Mouse (Mus musculus) neural tube, embryonic 15.5 days (tissue): ENCODE measurements around the gene Tle3. TPM values are rescaled to one million over a fixed set of nuclear protein-coding genes. Genes with fewer than 3 reads are reported as not detected.

Experiments used
- ATAC-seq: fragments of 200-750 bp; cut with Nextera tagmentation; 2 replicates; pipeline ENCODE4 v1.8.0; 2017; ENCODE audit warnings: mild to moderate bottlenecking, moderate TSS enrichment, moderate library complexity; ENCODE audit not compliant: low FRiP score
- H3K27ac ChIP-seq: fragments of 300-500 bp; sonication (generic); replicated peaks from 2 replicates; pipeline ENCODE4 v1.5.1; 2015; ENCODE audit warnings: mild to moderate bottlenecking, inconsistent platforms
- H3K27me3 ChIP-seq: fragments of 300-500 bp; sonication (generic); replicated peaks from 2 replicates; pipeline ENCODE4 v1.6.1; 2015; ENCODE audit warnings: inconsistent platforms
- H3K36me3 ChIP-seq: fragments of 300-500 bp; sonication (generic); 2 replicates; pipeline ENCODE4 v1.6.1; 2015; ENCODE audit warnings: inconsistent platforms
- H3K4me1 ChIP-seq: fragments of 300-500 bp; sonication (generic); 2 replicates; pipeline ENCODE4 v1.6.1; 2015; ENCODE audit warnings: inconsistent platforms
- H3K4me2 ChIP-seq: fragments of 300-500 bp; sonication (generic); 2 replicates; pipeline ENCODE4 v1.6.1; 2015; ENCODE audit warnings: inconsistent platforms, mild to moderate bottlenecking, moderate library complexity
- H3K4me3 ChIP-seq: fragments of 300-500 bp; sonication (generic); replicated peaks from 2 replicates; pipeline ENCODE4 v1.5.1; 2015; ENCODE audit warnings: mild to moderate bottlenecking, inconsistent platforms
- H3K9ac ChIP-seq: fragments of 300-500 bp; sonication (generic); replicated peaks from 2 replicates; pipeline ENCODE4 v1.6.1; 2015; ENCODE audit warnings: mild to moderate bottlenecking, inconsistent platforms
- H3K9me3 ChIP-seq: fragments of 300-500 bp; sonication (generic); replicated peaks from 2 replicates; pipeline ENCODE4 v1.6.1; 2016; ENCODE audit warnings: inconsistent platforms
- WGBS: fragments of 180-500 bp; shearing (Covaris S2); methylation state at CpG from one replicate; pipeline ENCODE4 v1.1.7; 2015; ENCODE audit warnings: mixed read lengths; 5-methylcytosine and 5-hydroxymethylcytosine counted together
- polyA plus RNA-seq: library from polyadenylated mRNA; unstranded; fragments of >200 nt; fragmentation: Nextera tagmentation; extraction: Ambion mirVana; gene quantifications from 2 replicates; pipeline ENCODE4 v1.2.1, GENCODE M21; 2015

Gene Tle3
- polyA plus RNA-seq, 1 experiment from 2014 or later, result 20.5 TPM

GRCm38 (mm10) chr9:61442951-61443630 is 70.9 kb downstream of the Tle3 start:
- H3K9me3 ChIP-seq, result no peaks in the 10 kb centered on the region
- peaks cover 29% of the 10 kb centered on the region for H3K27me3 ChIP-seq
- no peak overlapping the region for H3K27ac ChIP-seq
- H3K9ac ChIP-seq, result no peak overlapping the region
- no peak for ATAC-seq
- 59% methylated on average over 5 of the region's 5 CpGs for WGBS
- no peak overlapping the region for H3K4me2 ChIP-seq
- no peak overlapping the region for H3K4me3 ChIP-seq
- H3K4me1 ChIP-seq, result peaks cover 29% of the 10 kb centered on the region
- H3K36me3 ChIP-seq, result no peaks in the 10 kb centered on the region

- no peak for ATAC-seq
- Histone ChIP-seq H3K27ac (no peak overlapping the region), H3K36me3 (no peaks in the 10 kb centered on the region), H3K27me3 (peaks cover 24% of the 10 kb centered on the region; the same call in 1 of the 2 replicates), H3K9me3 (no peaks in the 10 kb centered on the region), H3K4me2 (no peak overlapping the region), H3K4me3 (no peak overlapping the region), H3K4me1 (peaks cover 35% of the 10 kb centered on the region), H3K9ac (no peak overlapping the region)
- WGBS, result 83% methylated on average over 2 of the region's 2 CpGs
Measured at GRCm38 (mm10) chr9:61445151-61445550, 73.0 kb downstream of the Tle3 start.

- H3K4me2 ChIP-seq, result no peak overlapping the region
- 17% methylated on average over 5 of the region's 5 CpGs for WGBS
- ATAC-seq, result no peak
- no peak overlapping the region for H3K4me3 ChIP-seq
- H3K27ac ChIP-seq, result no peak overlapping the region
- H3K36me3 ChIP-seq, result no peaks in the 10 kb centered on the region
- peaks cover 33% of the 10 kb centered on the region for H3K4me1 ChIP-seq
- no peak overlapping the region for H3K9ac ChIP-seq
- H3K27me3 ChIP-seq, result peaks cover 22% of the 10 kb centered on the region
- H3K9me3 ChIP-seq, result no peaks in the 10 kb centered on the region
Measured at GRCm38 (mm10) chr9:61445711-61446222, 73.6 kb downstream of the Tle3 start.

GRCm38 (mm10) chr9:61446965-61447364 is 74.8 kb downstream of the Tle3 start:
- ATAC-seq, result no peak
- H3K9me3 ChIP-seq, result no peaks in the 10 kb centered on the region
- H3K4me1 ChIP-seq, result peaks cover 21% of the 10 kb centered on the region
- H3K36me3 ChIP-seq, result no peaks in the 10 kb centered on the region
- no peak overlapping the region for H3K9ac ChIP-seq
- no peak overlapping the region for H3K27ac ChIP-seq
- H3K4me3 ChIP-seq, result no peak overlapping the region
- 89% methylated on average over 2 of the region's 2 CpGs for WGBS
- peaks cover 22% of the 10 kb centered on the region for H3K27me3 ChIP-seq
- no peak overlapping the region for H3K4me2 ChIP-seq

- WGBS, result 69% methylated on average over 5 of the region's 5 CpGs
- Histone ChIP-seq H3K36me3 (no peaks in the 10 kb centered on the region), H3K9ac (no peak overlapping the region), H3K4me2 (no peak overlapping the region), H3K4me1 (peaks cover 12% of the 10 kb centered on the region), H3K27ac (no peak overlapping the region), H3K9me3 (no peaks in the 10 kb centered on the region), H3K27me3 (peaks cover 23% of the 10 kb centered on the region), H3K4me3 (no peak overlapping the region)
- no peak for ATAC-seq
Measured at GRCm38 (mm10) chr9:61449363-61449904, 77.3 kb downstream of the Tle3 start.

- Histone ChIP-seq H3K4me3 (no peak overlapping the region), H3K36me3 (no peaks in the 10 kb centered on the region), H3K9me3 (no peaks in the 10 kb centered on the region), H3K9ac (no peak overlapping the region), H3K27ac (no peak overlapping the region), H3K4me1 (peaks cover 13% of the 10 kb centered on the region; the same call in 1 of the 2 replicates), H3K27me3 (peaks cover 29% of the 10 kb centered on the region), H3K4me2 (no peak overlapping the region)
- WGBS, result 95% methylated on average over 1 of the region's 1 CpGs
- no peak for ATAC-seq
Measured at GRCm38 (mm10) chr9:61452081-61452480, 79.9 kb downstream of the Tle3 start.

- H3K4me2 ChIP-seq, result no peak overlapping the region
- ATAC-seq, result no peak
- no peak overlapping the region for H3K27ac ChIP-seq
- peaks cover 12% of the 10 kb centered on the region; the same call in 1 of the 2 replicates for H3K4me1 ChIP-seq
- WGBS, result 76% methylated on average over 6 of the region's 6 CpGs
- peaks cover 44% of the 10 kb centered on the region for H3K27me3 ChIP-seq
- no peaks in the 10 kb centered on the region for H3K9me3 ChIP-seq
- H3K36me3 ChIP-seq, result no peaks in the 10 kb centered on the region
- H3K9ac ChIP-seq, result no peak overlapping the region
- no peak overlapping the region for H3K4me3 ChIP-seq
Measured at GRCm38 (mm10) chr9:61455861-61456261, 83.7 kb downstream of the Tle3 start.

- WGBS, result 56% methylated on average over 5 of the region's 5 CpGs
- H3K27me3 ChIP-seq, result peaks cover 45% of the 10 kb centered on the region
- H3K4me1 ChIP-seq, result peaks cover 12% of the 10 kb centered on the region; the same call in 1 of the 2 replicates
- H3K9me3 ChIP-seq, result no peaks in the 10 kb centered on the region
- H3K9ac ChIP-seq, result no peak overlapping the region
- no peaks in the 10 kb centered on the region for H3K36me3 ChIP-seq
- no peak overlapping the region for H3K27ac ChIP-seq
- no peak overlapping the region for H3K4me3 ChIP-seq
- no peak overlapping the region for H3K4me2 ChIP-seq
- no peak for ATAC-seq
Measured at GRCm38 (mm10) chr9:61456441-61457161, 84.4 kb downstream of the Tle3 start.

GRCm38 (mm10) chr9:61457162-61457523 is 85.0 kb downstream of the Tle3 start:
- no peaks in the 10 kb centered on the region for H3K36me3 ChIP-seq
- WGBS, result 17% methylated on average over 10 of the region's 10 CpGs
- peaks cover 12% of the 10 kb centered on the region; the same call in 1 of the 2 replicates for H3K4me1 ChIP-seq
- H3K9me3 ChIP-seq, result no peaks in the 10 kb centered on the region
- peaks cover 45% of the 10 kb centered on the region for H3K27me3 ChIP-seq
- no peak overlapping the region for H3K4me2 ChIP-seq
- ATAC-seq, result no peak
- H3K4me3 ChIP-seq, result no peak overlapping the region
- H3K9ac ChIP-seq, result no peak overlapping the region
- no peak overlapping the region for H3K27ac ChIP-seq

GRCm38 (mm10) chr9:61461859-61462258 is 89.7 kb downstream of the Tle3 start:
- H3K4me1 ChIP-seq, result peaks cover 11% of the 10 kb centered on the region; the same call in 1 of the 2 replicates
- no peaks in the 10 kb centered on the region for H3K9me3 ChIP-seq
- peaks cover 40% of the 10 kb centered on the region for H3K27me3 ChIP-seq
- no peak for ATAC-seq
- 47% methylated on average over 4 of the region's 4 CpGs for WGBS
- no peak overlapping the region for H3K27ac ChIP-seq
- H3K36me3 ChIP-seq, result no peaks in the 10 kb centered on the region
- no peak overlapping the region for H3K4me2 ChIP-seq
- no peak overlapping the region for H3K9ac ChIP-seq
- no peak overlapping the region for H3K4me3 ChIP-seq

GRCm38 (mm10) chr9:61467436-61467835 is 95.3 kb downstream of the Tle3 start:
- H3K9ac ChIP-seq, result no peak overlapping the region
- H3K9me3 ChIP-seq, result no peaks in the 10 kb centered on the region
- H3K4me1 ChIP-seq, result peaks cover 25% of the 10 kb centered on the region
- H3K4me3 ChIP-seq, result no peak overlapping the region
- WGBS, result 95% methylated on average over 3 of the region's 3 CpGs
- peaks cover 29% of the 10 kb centered on the region for H3K27me3 ChIP-seq
- ATAC-seq, result no peak
- no peaks in the 10 kb centered on the region for H3K36me3 ChIP-seq
- no peak overlapping the region for H3K27ac ChIP-seq
- no peak overlapping the region for H3K4me2 ChIP-seq
